Mouse (Mus musculus): ENCODE measurements at regions not wholly inside any gene's neighbourhood (a gene's known extent, or its start where the extent isn't known, plus 50 kb on each side); places are given as distances from the start of the nearest gene placed in this dataset.

- H3K4me1 ChIP-seq (ENCODE audit: control insufficient read depth, insufficient read depth, low read length) = peaks cover 3% of the 10 kb centered on the region; the same call in 1 of the 2 replicates
- peak; percentile 57 for TF ChIP-seq CTCF (IDR thresholded peaks at IDR 0.05; ENCODE audit: extremely low read depth, insufficient read depth, low read length)
- TF ChIP-seq POLR2A (IDR thresholded peaks at IDR 0.05; ENCODE audit: extremely low read depth, insufficient read depth, low read length) = no peak
- no peak overlapping the region for H3K4me3 ChIP-seq (ENCODE audit: insufficient read depth, low read length)
- no peak overlapping the region for H3K27ac ChIP-seq (ENCODE audit: insufficient read depth, low read length)
These were observed 75.4 kb upstream of the Wscd1 start for GRCm38 (mm10) chr11:71674319-71674718.

- TF ChIP-seq POLR2A (IDR thresholded peaks at IDR 0.05; ENCODE audit: extremely low read depth, insufficient read depth, low read length) (no peak), CTCF (IDR thresholded peaks at IDR 0.05; ENCODE audit: extremely low read depth, insufficient read depth, low read length) (no peak)
- H3K27ac ChIP-seq (ENCODE audit: insufficient read depth, low read length) = no peak overlapping the region
- peaks cover 3% of the 10 kb centered on the region; the same call in 1 of the 2 replicates for H3K4me1 ChIP-seq (ENCODE audit: control insufficient read depth, insufficient read depth, low read length)
- H3K4me3 ChIP-seq (ENCODE audit: insufficient read depth, low read length) = no peak overlapping the region
These were observed 73.9 kb upstream of the Wscd1 start for GRCm38 (mm10) chr11:71675714-71676313.

- Histone ChIP-seq H3K27ac (ENCODE audit: insufficient read depth, low read length) (no peak overlapping the region), H3K4me1 (ENCODE audit: control insufficient read depth, insufficient read depth, low read length) (no peaks in the 10 kb centered on the region), H3K4me3 (ENCODE audit: insufficient read depth, low read length) (no peak overlapping the region)
- no peak for TF ChIP-seq POLR2A (IDR thresholded peaks at IDR 0.05; ENCODE audit: extremely low read depth, insufficient read depth, low read length)
- TF ChIP-seq CTCF (IDR thresholded peaks at IDR 0.05; ENCODE audit: extremely low read depth, insufficient read depth, low read length) = no peak
These were observed 52.7 kb upstream of the Wscd1 start for GRCm38 (mm10) chr11:71697017-71697416.

- H3K27ac ChIP-seq (ENCODE audit: insufficient read depth, low read length) = no peak overlapping the region
- no peak overlapping the region for H3K4me3 ChIP-seq (ENCODE audit: insufficient read depth, low read length)
- no peaks in the 10 kb centered on the region for H3K4me1 ChIP-seq (ENCODE audit: control insufficient read depth, insufficient read depth, low read length)
- TF ChIP-seq CTCF (IDR thresholded peaks at IDR 0.05; ENCODE audit: extremely low read depth, insufficient read depth, low read length) (no peak), POLR2A (IDR thresholded peaks at IDR 0.05; ENCODE audit: extremely low read depth, insufficient read depth, low read length) (no peak)
These were observed 50.9 kb upstream of the Wscd1 start for GRCm38 (mm10) chr11:71698836-71699235.
